Mouse (Mus musculus): ENCODE results near the gene Col23a1.

- TF ChIP-seq CTCF (IDR thresholded peaks at IDR 0.05; ENCODE audit: low read depth) (no peak), EP300 (IDR thresholded peaks at IDR 0.05; ENCODE audit: low read depth) (no peak)
These were observed 233.5 kb downstream of the Col23a1 start for GRCm38 (mm10) chr11:51523215-51523614.

Data from heart, postnatal 0 days (tissue).